In the genomic region with DNA sequence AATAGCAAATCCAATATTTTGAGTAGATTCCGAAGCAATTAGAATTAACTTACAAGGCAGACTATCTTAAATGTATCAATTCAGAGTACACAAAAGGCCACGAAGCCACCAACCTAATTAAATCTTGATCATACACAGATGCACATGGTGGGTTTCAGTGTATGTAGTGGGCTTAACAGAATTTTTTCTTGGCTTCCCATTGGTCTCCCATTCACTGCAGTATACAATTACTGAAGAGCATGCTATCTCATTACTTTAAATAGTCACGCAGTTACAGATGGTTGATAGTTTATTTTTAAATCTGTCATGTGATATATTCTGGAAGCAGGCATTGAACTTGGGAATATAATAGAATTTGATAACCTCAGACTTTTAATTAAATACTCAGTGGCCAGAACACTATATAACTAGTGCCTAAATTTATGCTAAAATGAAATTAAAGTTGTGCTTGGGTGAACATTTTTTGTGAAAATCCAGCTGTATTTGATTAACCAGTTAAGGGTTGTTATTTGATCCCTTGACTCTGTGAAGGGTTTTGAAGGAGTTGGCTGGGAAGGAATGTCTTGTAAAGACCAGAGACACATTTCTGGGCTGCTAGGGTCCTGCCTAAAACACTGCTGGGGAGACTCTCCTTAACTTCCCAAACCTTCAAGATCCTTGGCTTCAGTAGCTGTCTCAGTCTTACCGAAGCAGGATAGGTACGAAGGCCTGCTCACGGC, we compare ENCODE assay signal across 18 mouse cellular contexts.
A peak's percentile ranks its signal among the peaks of the same experiment; 100 is the strongest.
DNase-seq lines count a peak whose midpoint lies in the region; ATAC-seq and TF ChIP-seq lines count a peak whose summit lies in the region.
"Had no signal": no experiment of that assay in that cellular context is flagged by ENCODE, and none has a peak within 500 bp of the region (broad histone marks: within the 10 kb centered on the region; RNA-seq: fewer than 3 reads in every experiment).

No protein-coding gene starts in this region.

- WGBS in midbrain, embryonic 13.5 days = 82% methylated on average over 6 of the region's 6 CpGs
- 83% methylated on average over 6 of the region's 6 CpGs for WGBS in midbrain, postnatal 0 days
- 31% methylated on average over 6 of the region's 6 CpGs for WGBS in embryonic facial prominence, embryonic 12.5 days

- no peak for TF ChIP-seq CTCF in midbrain, postnatal 0 days (IDR thresholded peaks at IDR 0.05)

- H3K27ac ChIP-seq in midbrain, embryonic 13.5 days = no peak overlapping the region
- no peak overlapping the region for H3K27ac ChIP-seq in midbrain, postnatal 0 days (ENCODE audit: low read depth, low read length)
- H3K27ac ChIP-seq in embryonic facial prominence, embryonic 12.5 days = peak overlapping the region; percentile 73
- H3K27ac ChIP-seq: hindbrain, embryonic 15.5 days; kidney, postnatal 0 days; layer of hippocampus, adult 2 months; liver, embryonic 12.5 days; stomach, embryonic 15.5 days had no signal

- H3K9me3 ChIP-seq in midbrain, embryonic 13.5 days = no peaks in the 10 kb centered on the region
- no peaks in the 10 kb centered on the region for H3K9me3 ChIP-seq in midbrain, postnatal 0 days (ENCODE audit: low read length)
- H3K9me3 ChIP-seq in embryonic facial prominence, embryonic 12.5 days = no peaks in the 10 kb centered on the region
- H3K9me3 ChIP-seq: G1E; hindbrain, embryonic 15.5 days; liver, embryonic 12.5 days; stomach, embryonic 15.5 days had no signal

- H3K27me3 ChIP-seq in midbrain, embryonic 13.5 days = peaks cover 3% of the 10 kb centered on the region; the same call in 1 of the 2 replicates
- no peaks in the 10 kb centered on the region for H3K27me3 ChIP-seq in midbrain, postnatal 0 days (ENCODE audit: insufficient read depth, low read length)
- no peaks in the 10 kb centered on the region for H3K27me3 ChIP-seq in embryonic facial prominence, embryonic 12.5 days
- H3K27me3 ChIP-seq: liver, embryonic 12.5 days; stomach, embryonic 15.5 days had no signal

- no peak overlapping the region for H3K4me2 ChIP-seq in midbrain, embryonic 13.5 days (replicated peaks)
- H3K4me2 ChIP-seq in midbrain, postnatal 0 days (ENCODE audit: low read depth, low read length, poor library complexity, severe bottlenecking) = no peak overlapping the region
- no peak overlapping the region for H3K4me2 ChIP-seq in embryonic facial prominence, embryonic 12.5 days (replicated peaks)
- H3K4me2 ChIP-seq: hindbrain, embryonic 15.5 days; liver, embryonic 12.5 days; stomach, embryonic 15.5 days had no signal

- peak; percentile 41 for ATAC-seq in midbrain, embryonic 13.5 days
- no peak for ATAC-seq in midbrain, postnatal 0 days (ENCODE audit: low FRiP score)
- peak; percentile 75 for ATAC-seq in embryonic facial prominence, embryonic 12.5 days (ENCODE audit: insufficient number of reproducible peaks, insufficient read depth, low FRiP score, low TSS enrichment)
- no peak for ATAC-seq in erythroid progenitor cell, adult 5-6 weeks (replicated peaks; ENCODE audit: low FRiP score, poor library complexity, severe bottlenecking)
- ATAC-seq: intestine, postnatal 0 days; liver, embryonic 12.5 days; lung, postnatal 0 days had no signal

- no peak overlapping the region for H3K9ac ChIP-seq in midbrain, embryonic 13.5 days (replicated peaks)
- H3K9ac ChIP-seq in midbrain, postnatal 0 days (replicated peaks; ENCODE audit: low read length, poor library complexity, severe bottlenecking) = no peak overlapping the region
- H3K9ac ChIP-seq in embryonic facial prominence, embryonic 12.5 days = no peak overlapping the region
- H3K9ac ChIP-seq: hindbrain, embryonic 15.5 days; liver, embryonic 12.5 days; stomach, embryonic 15.5 days had no signal

- H3K36me3 ChIP-seq in midbrain, embryonic 13.5 days = no peaks in the 10 kb centered on the region
- no peaks in the 10 kb centered on the region for H3K36me3 ChIP-seq in midbrain, postnatal 0 days (ENCODE audit: insufficient read depth, low read length)
- H3K36me3 ChIP-seq in embryonic facial prominence, embryonic 12.5 days = no peaks in the 10 kb centered on the region
- H3K36me3 ChIP-seq: G1E; hindbrain, embryonic 15.5 days; liver, embryonic 12.5 days; stomach, embryonic 15.5 days had no signal

- H3K4me3 ChIP-seq in midbrain, embryonic 13.5 days (replicated peaks) = no peak overlapping the region
- H3K4me3 ChIP-seq in midbrain, postnatal 0 days (ENCODE audit: low read depth, low read length) = no peak overlapping the region
- no peak overlapping the region for H3K4me3 ChIP-seq in embryonic facial prominence, embryonic 12.5 days
- H3K4me3 ChIP-seq: hindbrain, embryonic 15.5 days; layer of hippocampus, adult 2 months; liver, embryonic 12.5 days; stomach, embryonic 15.5 days had no signal

- no peak for DNase-seq in midbrain, postnatal 0 days (ENCODE audit: low spot score)
- DNase-seq in hindlimb bud, embryonic 11.5 days (ENCODE audit: extremely low spot score, low read depth, low spot score) = peak; percentile 69
- no peak for DNase-seq in urinary bladder, postnatal 10 days (ENCODE audit: low spot score)
- no peak for DNase-seq in thymus, postnatal 0 days (ENCODE audit: low spot score)
- DNase-seq: cerebellum, adult 9-10 months; gastrocnemius, postnatal 25 days; thymus, adult 2 months had no signal

- H3K4me1 ChIP-seq in midbrain, embryonic 13.5 days (replicated peaks) = peaks cover 15% of the 10 kb centered on the region
- no peaks in the 10 kb centered on the region for H3K4me1 ChIP-seq in midbrain, postnatal 0 days (ENCODE audit: insufficient read depth, low read length)
- H3K4me1 ChIP-seq in embryonic facial prominence, embryonic 12.5 days = peaks cover 23% of the 10 kb centered on the region
- H3K4me1 ChIP-seq: liver, embryonic 12.5 days; stomach, embryonic 15.5 days had no signal

Comparison
In these comparisons a context has a peak if more than half of its experiments do, and no peak if none do; other contexts are left out.
1. ATAC-seq: peak in midbrain, embryonic 13.5 days (single experiment) and embryonic facial prominence, embryonic 12.5 days (single experiment); none in midbrain, postnatal 0 days (single experiment) and erythroid progenitor cell, adult 5-6 weeks (single experiment).